Mouse (Mus musculus) testis, adult 2 months (tissue): Measurements from ENCODE around the gene Il15ra. TPM values are rescaled to one million over a fixed set of nuclear protein-coding genes. Genes with fewer than 3 reads are reported as not detected.
A peak's percentile ranks its signal among the peaks of the same experiment; 100 is the strongest.

Experiments used
- H3K27ac ChIP-seq: fragments of 200-500 bp; 2 replicates; pipeline ENCODE4 v1.5.1; 2012; ENCODE audit warnings: low read depth, low read length; ENCODE audit not compliant: control insufficient read depth, insufficient read depth
- H3K27me3 ChIP-seq: fragments of 200-500 bp; 2 replicates; pipeline ENCODE4 v1.6.1; 2012; ENCODE audit warnings: mild to moderate bottlenecking, low read length, moderate library complexity; ENCODE audit not compliant: control insufficient read depth, insufficient read depth
- H3K36me3 ChIP-seq: fragments of 200-500 bp; 2 replicates; pipeline ENCODE4 v1.6.1; 2012; ENCODE audit warnings: mild to moderate bottlenecking, low read length; ENCODE audit not compliant: control insufficient read depth, insufficient read depth
- H3K4me1 ChIP-seq: fragments of 200-500 bp; 2 replicates; pipeline ENCODE4 v1.6.1; 2012; ENCODE audit warnings: low read length; ENCODE audit not compliant: control insufficient read depth, insufficient read depth
- H3K4me3 ChIP-seq: fragments of 200-500 bp; 2 replicates; pipeline ENCODE4 v1.5.1; 2012; ENCODE audit warnings: low read depth, mild to moderate bottlenecking, low read length, moderate library complexity, mixed read lengths; ENCODE audit not compliant: control insufficient read depth
- CTCF ChIP-seq: fragments of 200-500 bp; IDR thresholded peaks from 2 replicates; pipeline ENCODE4 v1.5.1; 2012; ENCODE audit warnings: low read depth, mild to moderate bottlenecking, inconsistent platforms, low read length, moderate library complexity; ENCODE audit not compliant: control insufficient read depth, insufficient read depth, insufficient replicate concordance
- POLR2A ChIP-seq: fragments of 200-500 bp; IDR thresholded peaks from 2 replicates; pipeline ENCODE4 v1.6.1; 2012; ENCODE audit warnings: low read depth, mild to moderate bottlenecking, inconsistent platforms, low read length, moderate library complexity; ENCODE audit not compliant: control insufficient read depth
- polyA plus RNA-seq: library from polyadenylated mRNA; depleted of rRNA; stranded (reverse); fragments of >200 nt; gene quantifications from 2 replicates; pipeline ENCODE4 v1.2.3, GENCODE M21; 2012

Gene Il15ra
- polyA plus RNA-seq, 1 experiment: 3.8 TPM

DNA sequence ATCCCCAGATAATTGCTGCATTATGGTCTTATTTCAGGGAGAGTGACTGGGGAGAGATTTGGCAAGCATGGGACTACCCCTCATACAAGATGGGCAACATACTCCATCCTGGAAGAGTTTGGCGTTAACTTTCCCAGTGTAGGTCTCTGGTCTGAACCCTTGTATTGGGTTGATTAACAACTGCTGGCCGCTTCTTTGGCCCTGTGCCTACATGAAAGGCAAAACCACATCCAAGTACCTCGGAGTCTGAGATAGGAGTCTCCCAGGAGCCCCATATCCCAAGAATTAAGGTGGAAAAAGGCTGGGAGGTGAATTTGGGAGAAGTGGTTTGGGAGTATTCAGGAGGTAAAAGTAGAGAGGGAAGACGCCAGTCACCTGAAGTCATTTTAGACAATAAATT lies 40.3 kb upstream of the Il15ra start:
- H3K4me1 ChIP-seq: no peaks in the 10 kb centered on the region; the same call in 1 of the 2 replicates
- no peak overlapping the region for H3K4me3 ChIP-seq
- H3K27ac ChIP-seq: no peak overlapping the region
- H3K27me3 ChIP-seq: no peaks in the 10 kb centered on the region
- TF ChIP-seq POLR2A (no peak), CTCF (no peak)
- H3K36me3 ChIP-seq: no peaks in the 10 kb centered on the region

DNA sequence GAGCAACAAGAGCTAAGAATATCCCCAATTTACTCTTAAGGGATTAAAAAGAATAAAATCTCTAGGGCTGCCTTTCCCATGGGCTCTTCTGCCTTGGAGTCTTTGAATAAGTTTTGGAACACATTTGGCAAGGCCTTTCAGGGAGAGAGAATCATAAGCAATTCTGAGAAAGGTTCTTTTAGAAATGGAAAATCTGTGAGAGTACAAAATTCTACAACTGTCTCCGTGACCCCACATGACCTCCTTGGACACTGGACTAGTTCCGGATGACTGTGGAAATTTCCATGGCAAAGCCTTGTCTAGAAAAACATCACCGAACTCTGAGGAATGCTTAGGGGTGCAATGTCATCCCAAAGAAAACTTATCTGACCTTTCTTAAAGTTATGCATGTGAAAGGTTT lies 39.8 kb upstream of the Il15ra start:
- no peak for TF ChIP-seq POLR2A
- no peak for TF ChIP-seq CTCF
- Histone ChIP-seq H3K27me3 (no peaks in the 10 kb centered on the region), H3K4me3 (no peak overlapping the region), H3K27ac (no peak overlapping the region), H3K4me1 (no peaks in the 10 kb centered on the region; the same call in 1 of the 2 replicates), H3K36me3 (no peaks in the 10 kb centered on the region)

DNA sequence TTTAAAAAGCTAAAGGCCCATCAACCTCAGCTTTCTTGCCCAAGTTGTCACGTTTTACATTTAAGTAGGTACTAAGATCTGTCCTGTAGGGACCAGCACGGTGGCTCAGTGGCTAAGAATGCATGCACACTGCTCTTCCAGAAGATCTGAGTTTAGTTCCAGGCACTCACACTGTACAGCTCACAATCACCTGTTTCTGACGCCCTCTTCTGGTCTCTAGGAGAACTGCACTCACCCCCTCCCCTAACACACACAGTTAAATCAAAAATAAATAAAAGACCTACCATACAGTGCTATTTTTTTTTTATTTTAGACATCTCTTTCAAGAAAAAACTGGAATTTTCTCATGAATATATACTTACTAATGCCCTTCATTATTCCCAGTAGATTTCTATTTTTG lies 32.9 kb upstream of the Il15ra start:
- H3K36me3 ChIP-seq: no peaks in the 10 kb centered on the region
- no peaks in the 10 kb centered on the region for H3K27me3 ChIP-seq
- H3K4me3 ChIP-seq: no peak overlapping the region
- no peaks in the 10 kb centered on the region for H3K4me1 ChIP-seq
- no peak overlapping the region for H3K27ac ChIP-seq
- TF ChIP-seq CTCF (peak; percentile 42; the same call in 1 of the 2 replicates), POLR2A (no peak)

DNA sequence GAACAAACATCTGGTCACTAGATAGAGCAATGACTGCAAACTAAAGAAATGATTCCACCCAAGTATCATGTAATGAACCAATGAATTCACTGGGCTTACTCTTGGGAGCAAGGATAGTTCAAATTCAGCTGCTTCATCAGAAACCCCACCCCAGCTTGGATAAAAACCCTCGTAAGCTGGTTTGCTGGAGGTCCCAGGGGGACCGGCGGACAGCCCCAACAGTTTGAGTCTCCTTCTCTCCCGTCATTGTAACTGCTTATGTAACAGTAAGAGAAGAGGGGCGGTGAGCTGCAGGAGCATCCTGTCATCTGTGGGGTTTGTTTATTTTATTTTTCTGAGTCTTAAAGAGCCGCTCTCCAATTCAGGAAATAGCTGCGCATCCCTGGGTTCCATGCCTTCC lies 25.5 kb upstream of the Il15ra start:
- Histone ChIP-seq H3K4me1 (peaks cover 3% of the 10 kb centered on the region; the same call in 1 of the 2 replicates), H3K27ac (peak overlapping the region; percentile 11; the same call in 1 of the 2 replicates), H3K4me3 (no peak overlapping the region), H3K27me3 (no peaks in the 10 kb centered on the region), H3K36me3 (no peaks in the 10 kb centered on the region)
- TF ChIP-seq CTCF: no peak
- TF ChIP-seq POLR2A: no peak

DNA sequence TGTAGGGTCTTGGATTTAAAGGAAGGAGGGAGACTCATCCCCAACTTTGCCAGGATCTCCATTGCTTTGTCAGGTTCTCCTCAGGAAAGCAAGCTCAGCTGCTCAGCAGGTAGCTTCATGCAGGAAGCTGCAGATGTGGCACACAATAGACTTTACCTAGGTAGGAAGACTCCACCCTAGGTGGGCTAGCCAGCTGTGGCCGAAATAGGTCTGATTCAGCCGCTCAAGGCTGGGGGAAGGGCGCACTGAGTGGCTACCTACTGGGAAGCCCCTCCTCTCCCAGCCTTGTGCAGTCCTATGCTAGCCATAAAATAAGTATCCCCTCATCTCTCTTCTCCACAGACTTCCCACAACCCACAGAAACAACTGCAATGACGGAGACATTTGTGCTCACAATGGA lies 22.4 kb upstream of the Il15ra start:
- no peaks in the 10 kb centered on the region for H3K36me3 ChIP-seq
- no peak overlapping the region for H3K4me3 ChIP-seq
- no peaks in the 10 kb centered on the region for H3K27me3 ChIP-seq
- no peak overlapping the region for H3K27ac ChIP-seq
- no peak for TF ChIP-seq CTCF
- TF ChIP-seq POLR2A: no peak
- peaks cover 3% of the 10 kb centered on the region; the same call in 1 of the 2 replicates for H3K4me1 ChIP-seq

DNA sequence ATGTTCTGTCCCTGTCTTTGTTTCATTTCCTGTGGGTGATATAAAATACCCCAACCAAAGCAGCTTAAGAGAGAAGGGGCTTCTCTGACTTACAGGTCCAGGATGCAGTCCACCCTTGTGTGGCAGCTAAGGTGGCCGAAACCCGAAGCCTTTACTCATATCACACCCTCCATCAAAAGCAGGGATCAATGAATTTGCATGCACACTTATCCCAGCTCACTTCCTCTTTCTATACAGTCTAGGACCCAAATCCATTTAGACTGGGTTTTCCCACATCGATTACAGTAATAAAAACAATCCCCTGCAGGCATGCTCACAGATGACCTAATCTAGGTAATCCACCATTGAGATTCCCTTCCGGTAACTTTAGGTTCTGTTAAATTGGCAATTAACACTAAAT lies 18.6 kb upstream of the Il15ra start:
- Histone ChIP-seq H3K4me3 (no peak overlapping the region), H3K36me3 (no peaks in the 10 kb centered on the region), H3K27ac (no peak overlapping the region), H3K4me1 (no peaks in the 10 kb centered on the region), H3K27me3 (no peaks in the 10 kb centered on the region)
- no peak for TF ChIP-seq POLR2A
- no peak for TF ChIP-seq CTCF

DNA sequence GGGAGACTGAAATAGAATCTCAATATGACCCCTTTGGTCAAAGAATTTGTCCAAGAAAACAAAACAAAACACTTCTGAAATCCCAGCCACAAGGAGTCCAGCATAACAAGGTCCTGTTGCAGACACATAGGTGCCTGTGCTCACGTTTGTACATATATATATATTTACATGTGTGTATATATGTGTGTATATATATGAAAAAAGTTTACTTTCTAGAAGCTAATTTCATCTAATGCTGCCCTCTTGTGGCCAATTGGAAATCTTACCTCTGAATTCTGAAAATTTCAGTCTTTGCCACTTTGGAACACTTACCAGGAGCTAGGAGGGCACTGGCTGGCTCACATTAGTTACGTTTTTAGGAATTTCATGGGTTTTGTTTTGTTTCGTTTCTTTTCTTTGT lies 17.7 kb upstream of the Il15ra start:
- Histone ChIP-seq H3K4me3 (no peak overlapping the region), H3K4me1 (no peaks in the 10 kb centered on the region), H3K36me3 (no peaks in the 10 kb centered on the region), H3K27ac (no peak overlapping the region), H3K27me3 (no peaks in the 10 kb centered on the region)
- TF ChIP-seq POLR2A (no peak), CTCF (no peak)
